In genomic region chr3:108721076-108721991, GRCm38 (mm10) we compare ENCODE assay signal across 8 mouse cellular contexts. TPM values are rescaled to one million over a fixed set of nuclear protein-coding genes. Genes with fewer than 3 reads are reported as not detected.
DNase-seq lines count a peak whose midpoint lies in the region; ATAC-seq and TF ChIP-seq lines count a peak whose summit lies in the region.

No protein-coding gene starts in this region.

- H3K27me3 ChIP-seq in forebrain, embryonic 14.5 days (replicated peaks; ENCODE audit: control insufficient read depth, insufficient read depth, low read length): no peaks in the 10 kb centered on the region
- H3K27me3 ChIP-seq in lung, embryonic 15.5 days: no peaks in the 10 kb centered on the region

- intact Hi-C loops in heart, postnatal 36 days (cut with DNase I): no loop called here

- no peaks in the 10 kb centered on the region for H3K9me3 ChIP-seq in forebrain, embryonic 14.5 days (replicated peaks; ENCODE audit: control insufficient read depth, low read length)
- H3K9me3 ChIP-seq in lung, embryonic 15.5 days: no peaks in the 10 kb centered on the region

- TF ChIP-seq CTCF in bone marrow macrophage, adult 2 months (IDR thresholded peaks at IDR 0.05; ENCODE audit: low read depth, low read length): no peak

- under 1% methylated on average over 44 of the region's 44 CpGs for WGBS in forebrain, embryonic 14.5 days
- WGBS in lung, embryonic 15.5 days: under 1% methylated on average over 44 of the region's 44 CpGs

- peak overlapping the region; percentile 53 for H3K4me2 ChIP-seq in forebrain, embryonic 14.5 days (ENCODE audit: low read length)
- H3K4me2 ChIP-seq in lung, embryonic 15.5 days: peak overlapping the region; percentile 70

- peaks cover 25% of the 10 kb centered on the region for H3K4me1 ChIP-seq in bone marrow macrophage, adult 2 months (ENCODE audit: control insufficient read depth, insufficient read depth, low read length)
- H3K4me1 ChIP-seq in forebrain, embryonic 14.5 days (ENCODE audit: control insufficient read depth, insufficient read depth, low read length): peaks cover 9% of the 10 kb centered on the region
- H3K4me1 ChIP-seq in lung, embryonic 15.5 days: peaks cover 22% of the 10 kb centered on the region

- DNase-seq in MN1 (ENCODE audit: low spot score): peak; percentile 64
- DNase-seq in forebrain, embryonic 14.5 days (ENCODE audit: low spot score): peak; percentile 79
- DNase-seq in heart, postnatal 36 days: peak; percentile 45 to 52
- DNase-seq in layer of hippocampus, adult 8-10 months (ENCODE audit: low spot score in 2 of 2): peak; percentile 24 to 43
- DNase-seq in retina, postnatal 7 days (ENCODE audit: low read depth, low spot score): peak; percentile 14

- no peak for ATAC-seq in forebrain, embryonic 14.5 days
- ATAC-seq in lung, embryonic 15.5 days (ENCODE audit: borderline replicate concordance, extremely low read depth, low FRiP score, low TSS enrichment): peak; percentile 61
- no peak for ATAC-seq in megakaryocyte progenitor cell, adult 5-6 weeks (replicated peaks; ENCODE audit: poor library complexity)

- no peak overlapping the region for H3K27ac ChIP-seq in bone marrow macrophage, adult 2 months (ENCODE audit: insufficient read depth, low read depth, low read length)
- H3K27ac ChIP-seq in forebrain, embryonic 14.5 days (ENCODE audit: low read depth, low read length): peak overlapping the region; percentile 88
- peak overlapping the region; percentile 94 for H3K27ac ChIP-seq in lung, embryonic 15.5 days

- no peak for TF ChIP-seq POLR2A in bone marrow macrophage, adult 2 months (IDR thresholded peaks at IDR 0.05; ENCODE audit: borderline replicate concordance, low read depth, low read length)

- H3K36me3 ChIP-seq in forebrain, embryonic 14.5 days (ENCODE audit: control insufficient read depth, insufficient read depth, low read length): no peaks in the 10 kb centered on the region
- no peaks in the 10 kb centered on the region for H3K36me3 ChIP-seq in lung, embryonic 15.5 days

- H3K9ac ChIP-seq in forebrain, embryonic 14.5 days (ENCODE audit: low read length): peak overlapping the region; percentile 84
- H3K9ac ChIP-seq in lung, embryonic 15.5 days: peak overlapping the region; percentile 82

- H3K4me3 ChIP-seq in bone marrow macrophage, adult 2 months (ENCODE audit: insufficient read depth, low read length): peak overlapping the region; percentile 63
- peak overlapping the region; percentile 67 for H3K4me3 ChIP-seq in forebrain, embryonic 14.5 days (ENCODE audit: low read depth, low read length)
- peak overlapping the region; percentile 76 for H3K4me3 ChIP-seq in lung, embryonic 15.5 days

RNA-seq across cellular contexts. Expression of gene Gpsm2, which starts 0.8 kb away (rescaled TPM):
- polyA plus RNA-seq in bone marrow macrophage, adult 2 months (2012; ENCODE audit: insufficient read depth, insufficient read length, missing spikeins): 12.8 and 14.4 TPM in 2 replicates
- 37.2 and 44.8 TPM in 2 replicates for polyA plus RNA-seq in forebrain, embryonic 14.5 days (2014; fragmentation: Nextera tagmentation; extraction: Ambion mirVana)
- total RNA-seq in heart, postnatal 36 days (2021): 1 to 10 TPM; 2.0 to 2.5 TPM
- 10 to 100 TPM; 13.3 to 19.1 (median 14.5) TPM for total RNA-seq in layer of hippocampus, adult 8-10 months (2022)
- polyA plus RNA-seq in lung, embryonic 15.5 days (2015; fragmentation: Nextera tagmentation; extraction: Ambion mirVana): 47.1 and 50.3 TPM in 2 replicates
- total RNA-seq in megakaryocyte progenitor cell, adult 5-6 weeks (2015): 7.2 and 11.1 TPM in 2 replicates
- total RNA-seq in megakaryocyte progenitor cell, adult 5-6 weeks (2017): 11.7 and 16.3 TPM in 2 replicates

RNA-seq across cellular contexts. Expression of gene Aknad1, which starts 18.1 kb away (rescaled TPM):
- polyA plus RNA-seq in bone marrow macrophage, adult 2 months (2012; ENCODE audit: insufficient read depth, insufficient read length, missing spikeins): not detected in 2 replicates
- polyA plus RNA-seq in forebrain, embryonic 14.5 days (2014; fragmentation: Nextera tagmentation; extraction: Ambion mirVana): not detected in 2 replicates
- total RNA-seq in heart, postnatal 36 days (2021): not detected
- total RNA-seq in layer of hippocampus, adult 8-10 months (2022): not detected
- polyA plus RNA-seq in lung, embryonic 15.5 days (2015; fragmentation: Nextera tagmentation; extraction: Ambion mirVana): 0.09 TPM in 1 of 2 replicates, not detected in the other
- 0.10 TPM in 1 of 2 replicates, not detected in the other for total RNA-seq in megakaryocyte progenitor cell, adult 5-6 weeks (2015)
- total RNA-seq in megakaryocyte progenitor cell, adult 5-6 weeks (2017): 0.14 TPM in 1 of 2 replicates, not detected in the other

Comparison
In these comparisons a context has a peak if more than half of its experiments do, and no peak if none do; other contexts are left out.
1. DNase-seq: peak in every context shown above with its lines; median percentile 79 in forebrain, embryonic 14.5 days; 64 in MN1; 48 in heart, postnatal 36 days; 34 in layer of hippocampus, adult 8-10 months; 14 in retina, postnatal 7 days.